Mouse (Mus musculus): Measurements from ENCODE around the gene Cdc14a.

Cdc14a gene

DNA sequence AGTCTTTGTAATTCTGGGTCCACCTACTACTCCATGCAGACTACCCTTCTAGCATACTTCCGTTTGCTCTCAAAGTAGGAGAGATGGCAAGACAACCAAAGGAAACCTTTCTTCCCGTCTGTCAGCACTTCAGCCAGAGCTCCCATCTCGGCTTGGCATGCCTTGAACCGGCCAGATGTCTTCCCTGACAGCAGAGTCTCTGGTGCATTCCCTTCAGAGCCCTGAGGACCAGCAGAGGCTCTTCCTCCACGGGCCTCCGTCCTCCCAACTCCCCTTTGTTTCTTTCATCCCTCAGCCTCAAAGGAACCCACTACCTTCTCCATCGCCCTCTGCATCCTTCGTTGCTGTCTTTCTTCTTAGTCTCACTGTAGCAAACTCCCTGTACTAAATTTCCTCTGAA, 93.9 kb downstream of the Cdc14a start:
- no peak for DNase-seq (ENCODE audit: low read depth, low spot score)

DNA sequence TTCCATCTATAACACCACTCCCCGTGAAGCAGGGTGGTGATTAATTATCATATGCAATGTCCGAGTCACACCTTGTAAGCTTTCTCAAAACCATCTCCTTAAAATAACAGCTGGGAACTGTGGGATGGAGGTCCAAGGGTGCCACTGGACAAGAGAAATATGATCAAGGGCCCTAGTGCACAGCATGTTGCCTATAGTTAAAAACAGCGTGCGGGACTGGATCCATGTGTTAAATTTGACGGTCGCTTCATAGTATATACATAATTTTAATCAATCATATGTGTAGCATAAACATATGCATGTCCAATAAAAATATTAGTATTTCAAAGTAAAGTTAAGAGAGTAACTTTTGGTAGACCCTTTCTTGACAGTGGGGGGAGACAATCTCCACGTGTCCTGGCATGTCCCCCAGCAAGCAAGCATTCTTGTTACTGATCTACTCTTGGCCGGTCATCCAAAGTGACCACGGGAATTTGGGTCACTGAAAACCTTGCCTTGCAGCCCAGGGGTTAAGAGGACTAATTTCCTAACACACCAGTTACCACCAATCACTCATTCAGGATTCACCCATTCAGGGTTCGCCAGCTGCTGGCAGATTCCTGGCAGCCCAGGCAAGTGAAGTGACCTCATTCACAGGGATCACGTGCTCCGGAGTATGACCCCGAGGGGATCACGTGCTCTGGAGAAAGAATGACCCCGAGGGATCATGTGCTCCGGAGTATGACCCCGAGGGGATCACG, 94.6 kb downstream of the Cdc14a start:
- no peak for DNase-seq (ENCODE audit: low read depth, low spot score)

GRCm38 (mm10) chr3:116327616-116328004, 96.2 kb downstream of the Cdc14a start:
- DNase-seq (ENCODE audit: low read depth, low spot score): no peak

- DNase-seq (ENCODE audit: low read depth, low spot score): peak; percentile 81
Measured at GRCm38 (mm10) chr3:116327001-116327615, 96.7 kb downstream of the Cdc14a start.

GRCm38 (mm10) chr3:116325501-116325900, 98.3 kb downstream of the Cdc14a start:
- no peak for DNase-seq (ENCODE audit: low read depth, low spot score)

GRCm38 (mm10) chr3:116319696-116320095, 104.1 kb downstream of the Cdc14a start:
- no peak for DNase-seq (ENCODE audit: low read depth, low spot score)

DNA sequence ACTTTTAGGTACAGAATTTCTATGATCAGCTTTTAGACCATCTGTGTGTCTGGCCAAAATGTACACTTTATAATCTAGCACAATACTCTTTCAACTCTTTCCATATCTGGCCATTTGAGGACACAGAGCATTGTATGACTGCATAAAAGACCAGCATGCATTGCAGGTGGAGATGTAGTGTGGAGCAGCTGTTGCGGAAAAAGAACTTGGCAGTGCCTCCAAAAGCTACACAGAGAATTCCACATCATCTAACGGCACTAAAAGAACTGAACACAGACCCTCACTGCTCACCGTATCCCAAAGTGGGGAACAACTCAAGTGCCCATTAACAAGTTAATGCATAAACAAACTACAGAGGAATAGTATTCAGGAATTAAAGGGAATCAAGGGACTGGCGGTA, 112.0 kb downstream of the Cdc14a start:
- DNase-seq (ENCODE audit: low read depth, low spot score): no peak

DNA sequence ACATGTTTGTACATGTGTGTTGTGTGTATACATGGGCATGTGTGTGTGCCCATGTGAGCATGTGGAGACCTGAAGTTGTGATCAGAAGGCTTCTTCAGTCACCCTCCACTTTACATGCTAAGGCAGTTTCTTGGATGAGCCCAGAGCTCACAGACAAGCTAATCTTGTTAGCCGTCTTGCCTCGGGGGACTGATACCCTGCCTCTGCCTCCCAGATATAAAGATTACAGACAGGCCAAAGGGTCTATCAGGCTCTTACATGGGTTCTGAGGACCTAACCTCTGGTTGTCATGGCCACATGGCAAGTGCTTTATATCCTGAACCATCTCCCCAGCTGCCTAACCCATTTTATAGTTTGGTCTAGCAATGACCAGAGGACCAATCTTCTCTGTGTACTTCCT, 112.7 kb downstream of the Cdc14a start:
- DNase-seq (ENCODE audit: low read depth, low spot score): no peak

GRCm38 (mm10) chr3:116310672-116311071, 113.2 kb downstream of the Cdc14a start:
- DNase-seq (ENCODE audit: low read depth, low spot score): no peak

DNA sequence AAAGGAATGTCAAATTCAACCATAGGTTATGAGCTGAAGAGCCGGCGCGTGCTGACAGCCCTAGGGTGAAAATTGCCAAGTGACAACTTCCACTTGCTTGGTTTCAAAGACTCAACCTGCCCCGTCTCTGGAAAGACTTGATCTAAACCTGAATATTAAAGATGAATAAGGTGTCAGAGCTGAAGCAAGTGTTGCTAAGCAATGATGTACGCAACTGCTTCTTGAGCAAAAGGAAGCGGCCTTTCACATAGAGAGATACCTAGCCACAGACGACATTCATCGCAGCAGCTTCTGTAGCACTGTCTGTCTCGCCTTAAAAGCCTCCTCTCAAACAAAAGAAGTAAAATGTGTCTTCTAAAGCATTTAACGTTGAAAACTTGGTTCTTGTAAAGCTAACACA, 113.8 kb downstream of the Cdc14a start:
- DNase-seq (ENCODE audit: low read depth, low spot score): no peak

DNA sequence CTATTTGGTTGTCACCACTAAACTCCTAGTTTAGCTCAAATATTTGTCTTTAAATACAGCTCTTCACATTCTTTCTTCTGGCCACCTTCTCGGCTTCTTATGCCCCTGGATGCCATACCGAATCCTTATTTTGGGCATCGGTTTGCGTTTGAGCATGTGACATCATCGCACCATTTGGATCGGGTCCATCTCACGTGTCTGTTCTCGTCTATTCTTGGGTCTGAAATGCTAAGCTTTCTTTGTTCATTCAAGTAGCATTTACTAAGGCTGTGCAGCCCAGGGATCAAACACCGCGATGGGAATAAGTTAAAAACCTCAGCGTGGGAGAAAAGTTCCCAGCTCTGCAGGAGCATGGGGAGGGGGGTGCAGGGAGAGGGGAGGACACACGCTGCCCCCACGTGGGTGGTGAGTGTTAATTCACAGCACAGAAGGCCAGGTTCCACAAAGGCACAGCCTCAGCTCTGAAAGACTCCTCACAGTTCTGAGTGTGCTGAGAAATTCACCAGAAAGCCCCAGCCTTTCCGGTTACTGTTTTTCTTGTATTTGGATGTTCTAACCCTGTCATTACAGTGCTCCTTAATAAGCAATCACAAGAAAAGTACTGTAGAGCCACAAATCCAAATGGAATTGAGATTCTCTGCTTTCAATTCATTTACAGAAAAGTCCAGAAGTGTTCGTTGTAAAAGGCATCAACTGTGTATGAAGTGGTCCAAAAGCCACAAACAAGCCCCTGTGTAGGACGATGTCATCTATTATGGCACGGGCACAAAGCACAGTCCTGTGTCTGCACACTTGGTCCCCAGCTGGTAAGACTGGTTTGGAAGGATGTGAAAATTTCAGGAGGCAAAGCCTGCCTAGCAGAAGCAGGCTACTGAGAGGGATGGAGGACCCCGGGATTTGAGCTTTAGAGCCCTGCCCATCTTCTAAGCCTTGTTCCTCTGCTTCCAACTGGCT, 118.8 kb downstream of the Cdc14a start:
- no peak for DNase-seq (ENCODE audit: low read depth, low spot score)

- no peak for DNase-seq (ENCODE audit: low read depth, low spot score)
Measured at GRCm38 (mm10) chr3:116302581-116302980, 121.3 kb downstream of the Cdc14a start.

- DNase-seq (ENCODE audit: low read depth, low spot score): no peak
Measured at GRCm38 (mm10) chr3:116301754-116302153, 122.1 kb downstream of the Cdc14a start.

DNA sequence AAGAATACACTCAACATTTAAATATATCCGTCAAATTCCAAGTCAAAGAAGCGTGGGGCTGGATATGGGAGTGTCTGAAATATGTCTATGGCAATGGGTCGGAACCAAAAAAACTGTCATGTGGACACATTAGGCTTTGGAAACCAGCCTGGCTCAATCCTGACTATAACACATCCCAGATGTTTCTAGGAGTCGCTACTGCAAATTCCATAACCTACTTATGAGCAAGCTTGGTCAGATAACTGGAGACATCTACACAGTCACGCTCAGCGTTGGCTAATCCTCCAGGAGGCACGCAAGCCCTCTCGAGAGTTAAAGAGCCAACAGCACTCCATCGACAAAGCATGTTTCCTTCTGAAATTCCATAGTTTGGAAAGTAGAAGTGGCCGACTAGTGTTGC, 125.1 kb downstream of the Cdc14a start:
- no peak for DNase-seq (ENCODE audit: low read depth, low spot score)

- no peak for DNase-seq (ENCODE audit: low read depth, low spot score)
Measured at GRCm38 (mm10) chr3:116298003-116298402, 125.8 kb downstream of the Cdc14a start.

- no peak for DNase-seq (ENCODE audit: low read depth, low spot score)
Measured at GRCm38 (mm10) chr3:116297170-116297569, 126.7 kb downstream of the Cdc14a start.

GRCm38 (mm10) chr3:116290041-116290815, 133.6 kb downstream of the Cdc14a start:
- no peak for DNase-seq (ENCODE audit: low read depth, low spot score)

- no peak for DNase-seq (ENCODE audit: low read depth, low spot score)
Measured at GRCm38 (mm10) chr3:116288833-116289232, 135.0 kb downstream of the Cdc14a start.

- no peak for DNase-seq (ENCODE audit: low read depth, low spot score)
Measured at GRCm38 (mm10) chr3:116284735-116285134, 139.1 kb downstream of the Cdc14a start.

DNA sequence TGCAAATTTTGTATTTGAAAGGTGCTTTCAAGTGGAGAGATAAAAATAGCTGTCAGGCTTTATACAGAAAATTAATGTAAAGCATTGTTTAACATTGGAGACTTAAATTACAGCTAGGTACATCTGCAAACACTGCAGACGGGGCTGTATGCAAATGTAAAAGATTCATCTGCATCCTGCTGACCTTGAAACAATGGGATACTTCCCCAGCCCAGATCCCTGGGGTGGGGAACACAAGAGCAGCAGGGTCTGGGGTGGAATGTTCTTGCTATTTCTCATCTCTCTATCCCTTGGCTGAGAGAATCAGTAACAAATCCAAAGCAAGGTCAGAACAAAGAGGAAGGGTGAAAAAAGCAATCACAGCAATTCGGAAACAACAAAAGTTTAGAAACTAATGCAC, 139.8 kb downstream of the Cdc14a start:
- DNase-seq (ENCODE audit: low read depth, low spot score): no peak

GRCm38 (mm10) chr3:116281663-116282062, 142.2 kb downstream of the Cdc14a start:
- no peak for DNase-seq (ENCODE audit: low read depth, low spot score)

GRCm38 (mm10) chr3:116277146-116277545, 146.7 kb downstream of the Cdc14a start:
- no peak for DNase-seq (ENCODE audit: low read depth, low spot score)
